Mouse (Mus musculus) ES-E14 (cell line): ENCODE measurements around the gene Abcg2. TPM values are rescaled to one million over a fixed set of nuclear protein-coding genes. Genes with fewer than 3 reads are reported as not detected.
"Not testable (repeated sequence)": the region's sequence is repeated elsewhere in the genome, so short reads cannot be mapped to it uniquely, and the experiment has no call there.

Experiments used
- DNase-seq: peaks from one replicate; pipeline ENCODE4 v3.0.0-alpha.2; 2013; ENCODE audit warnings: low read depth, low spot score
- H3K27ac ChIP-seq: 2 replicates; pipeline ENCODE4 v1.5.1; 2012; ENCODE audit warnings: low read depth, mild to moderate bottlenecking, low read length, moderate library complexity, mixed read lengths; ENCODE audit not compliant: poor library complexity, insufficient read depth, severe bottlenecking
- H3K36me3 ChIP-seq: 2 replicates; pipeline ENCODE4 v1.6.1; 2012; ENCODE audit warnings: mild to moderate bottlenecking, low read length, moderate library complexity, mixed read lengths; ENCODE audit not compliant: control insufficient read depth, poor library complexity, insufficient read depth, severe bottlenecking
- H3K4me1 ChIP-seq, 2 experiments: fragments of 150-350 bp in 1 of 2; sonication (generic) in 1 of 2; 2 replicates each; pipeline ENCODE4 v1.6.1; 2012; ENCODE audit warnings: low read length in 2 of 2, mild to moderate bottlenecking in 1 of 2, mixed read lengths in 1 of 2; ENCODE audit not compliant: control insufficient read depth in 2 of 2, insufficient read depth in 2 of 2, poor library complexity in 1 of 2
- H3K4me3 ChIP-seq, 2 experiments: fragments of 150-350 bp in 1 of 2; sonication (generic) in 1 of 2; 2 replicates each; pipeline ENCODE4 v1.5.1; 2012; ENCODE audit warnings: low read length in 2 of 2, low read depth in 1 of 2, mild to moderate bottlenecking in 1 of 2, mixed read lengths in 1 of 2; ENCODE audit not compliant: insufficient read depth in 1 of 2, poor library complexity in 1 of 2, severe bottlenecking in 1 of 2
- H3K9ac ChIP-seq: 2 replicates; pipeline ENCODE4 v1.6.1; 2012; ENCODE audit warnings: low read depth, mild to moderate bottlenecking, low read length, mixed read lengths; ENCODE audit not compliant: poor library complexity, insufficient read depth, severe bottlenecking
- H3K9me3 ChIP-seq: fragments of 150-350 bp; sonication (generic); 2 replicates; pipeline ENCODE4 v1.6.1; 2012; ENCODE audit warnings: low read depth, mild to moderate bottlenecking, low read length; ENCODE audit not compliant: control insufficient read depth, insufficient read depth
- HCFC1 ChIP-seq: IDR thresholded peaks from 2 replicates; pipeline ENCODE4 v1.6.1; 2012; ENCODE audit warnings: low read length, inconsistent platforms, borderline replicate concordance; ENCODE audit not compliant: insufficient read depth
- ZC3H11A ChIP-seq: IDR thresholded peaks from 2 replicates; pipeline ENCODE4 v1.6.1; 2012; ENCODE audit warnings: low read depth, mild to moderate bottlenecking, inconsistent platforms, low read length, borderline replicate concordance
- ZNF384 ChIP-seq: IDR thresholded peaks from 2 replicates; pipeline ENCODE4 v1.6.1; 2012; ENCODE audit warnings: low read depth, low read length, inconsistent platforms
- in situ Hi-C, 2 experiments: fragments of 600-800 bp; cut with MboI; formaldehyde crosslinking; loops; one replicate each; pipeline ENCODE4 v1.15.1; 2025; ENCODE audit warnings: low sequenced_read_pairs in 2 of 2, inconsistent platforms in 1 of 2; ENCODE audit not compliant: unreplicated experiment in 2 of 2
- total RNA-seq: library from RNA; depleted of rRNA; stranded (reverse); fragments of 300-350 nt; gene quantifications from 2 replicates; pipeline ENCODE4 v1.2.3, GENCODE M21; 2012; rRNA removed

Abcg2 gene
- total RNA-seq: 138 and 140 TPM in 2 replicates

GRCm38 (mm10) chr6:58584223-58584622 lies at the start of gene Abcg2:
Gene Abcg2 (plus strand): TSS chr6:58584523.
- in situ Hi-C loops: loop anchor here (5.0 to 10.0 kb wide), 2 partner anchors 1127 to 1129 kb away; no protein-coding TSS in a partner anchor
- not testable (repeated sequence) for DNase-seq, H3K4me3 ChIP-seq, H3K9me3 ChIP-seq, H3K9ac ChIP-seq, H3K27ac ChIP-seq, H3K4me1 ChIP-seq, H3K36me3 ChIP-seq

- DNase-seq, H3K4me1 ChIP-seq, H3K36me3 ChIP-seq, H3K4me3 ChIP-seq, in situ Hi-C loops, H3K9ac ChIP-seq, H3K27ac ChIP-seq, H3K9me3 ChIP-seq: not testable (repeated sequence)
These were observed 44.1 kb upstream of the Abcg2 start for GRCm38 (mm10) chr6:58540263-58540662.

- in situ Hi-C loops: not testable (repeated sequence)
- DNase-seq: peak; percentile 29
These were observed 41.5 kb upstream of the Abcg2 start for GRCm38 (mm10) chr6:58542852-58543251.

DNA sequence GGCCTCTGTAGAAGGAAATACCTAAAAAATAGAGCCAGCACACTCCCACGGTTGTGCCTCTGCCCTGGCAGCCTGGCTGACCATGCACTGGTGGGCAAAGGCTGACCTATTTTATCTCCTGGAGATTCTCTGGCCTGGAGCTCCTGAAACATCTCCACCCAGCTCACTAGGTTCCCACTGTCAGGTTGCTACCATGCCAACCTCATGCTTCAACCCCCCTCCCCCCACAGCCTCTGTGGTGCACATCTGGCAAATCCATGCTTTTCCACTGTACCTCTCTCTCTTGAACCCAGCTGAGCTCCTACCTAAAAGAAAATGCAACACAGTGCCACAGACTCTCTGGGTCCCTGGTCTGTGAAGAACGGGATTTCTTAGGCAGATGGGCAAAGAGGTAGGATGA lies 39.4 kb upstream of the Abcg2 start:
- H3K27ac ChIP-seq, H3K9ac ChIP-seq, H3K4me1 ChIP-seq, H3K9me3 ChIP-seq, DNase-seq, H3K36me3 ChIP-seq, in situ Hi-C loops, H3K4me3 ChIP-seq: not testable (repeated sequence)
- 0 out of 2 replicates have a peak, but pooled peaks have one; percentile 9 for TF ChIP-seq ZNF384

More at GRCm38 (mm10) chr6:58542852-58543251, 41.5 kb upstream of the Abcg2 start:
- not testable (repeated sequence) for H3K27ac ChIP-seq, H3K4me1 ChIP-seq, H3K9ac ChIP-seq, H3K9me3 ChIP-seq, H3K36me3 ChIP-seq, H3K4me3 ChIP-seq

GRCm38 (mm10) chr6:58546050-58546449 lies 38.3 kb upstream of the Abcg2 start:
- H3K9ac ChIP-seq, H3K27ac ChIP-seq, DNase-seq, H3K9me3 ChIP-seq, H3K4me1 ChIP-seq, H3K4me3 ChIP-seq, H3K36me3 ChIP-seq, in situ Hi-C loops: not testable (repeated sequence)

DNA sequence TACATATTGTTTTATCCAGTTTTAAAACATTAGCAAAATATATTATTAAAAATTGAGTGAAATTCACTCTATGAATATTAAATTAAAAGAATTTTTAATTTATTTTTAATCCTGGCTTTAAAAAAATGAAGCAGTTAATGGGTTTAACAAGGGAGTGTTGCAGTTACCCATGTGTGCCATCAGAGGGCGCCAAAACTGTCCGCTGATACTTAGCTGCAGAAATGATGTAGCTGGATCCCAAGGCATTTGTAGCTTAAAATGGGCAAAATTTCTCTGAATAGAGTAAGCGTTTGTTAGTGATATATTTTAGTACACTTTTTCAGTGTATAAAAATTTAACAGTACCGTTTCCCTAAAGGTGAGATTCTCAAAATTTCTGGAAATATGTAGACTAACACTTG lies 37.5 kb upstream of the Abcg2 start:
- TF ChIP-seq ZC3H11A: peak; percentile 77; the same call in 1 of the 2 replicates
- TF ChIP-seq HCFC1: no peak
- 0 out of 2 replicates have a peak, but pooled peaks have one; percentile 64 for TF ChIP-seq ZNF384
- DNase-seq: peak; percentile 39

More for the DNA sequence above, 37.5 kb upstream of the Abcg2 start:
- Histone ChIP-seq H3K9me3 (no peaks in the 10 kb centered on the region), H3K4me3 (no peak overlapping the region), H3K9ac (no peak overlapping the region), H3K36me3 (no peaks in the 10 kb centered on the region), H3K27ac (no peak overlapping the region), H3K4me1 (no peaks in the 10 kb centered on the region)
- in situ Hi-C loops: no loop called here
